Mouse (Mus musculus) neural tube, embryonic 13.5 days (tissue): Measurements from ENCODE around the gene Hgd. TPM values are rescaled to one million over a fixed set of nuclear protein-coding genes. Genes with fewer than 3 reads are reported as not detected.
"Not testable (repeated sequence)": the region's sequence is repeated elsewhere in the genome, so short reads cannot be mapped to it uniquely, and the experiment has no call there.

Experiments
- ATAC-seq: fragments of 200-750 bp; cut with Nextera tagmentation; 2 replicates; pipeline ENCODE4 v1.8.0; 2017; ENCODE audit warnings: low read depth, mild to moderate bottlenecking, moderate TSS enrichment, moderate library complexity
- H3K27ac ChIP-seq: fragments of 300-500 bp; sonication (generic); replicated peaks from 2 replicates; pipeline ENCODE4 v1.5.1; 2015; ENCODE audit warnings: moderate library complexity, mild to moderate bottlenecking, inconsistent platforms
- H3K27me3 ChIP-seq: fragments of 300-500 bp; sonication (generic); 2 replicates; pipeline ENCODE4 v1.6.1; 2015; ENCODE audit warnings: mild to moderate bottlenecking, inconsistent platforms
- H3K36me3 ChIP-seq: fragments of 300-500 bp; sonication (generic); 2 replicates; pipeline ENCODE4 v1.6.1; 2015; ENCODE audit warnings: mild to moderate bottlenecking, inconsistent platforms
- H3K4me1 ChIP-seq: fragments of 300-500 bp; sonication (generic); replicated peaks from 2 replicates; pipeline ENCODE4 v1.6.1; 2015; ENCODE audit warnings: inconsistent platforms
- H3K4me2 ChIP-seq: fragments of 300-500 bp; sonication (generic); 2 replicates; pipeline ENCODE4 v1.6.1; 2015; ENCODE audit warnings: inconsistent platforms, mild to moderate bottlenecking, moderate library complexity
- H3K4me3 ChIP-seq: fragments of 300-500 bp; sonication (generic); 2 replicates; pipeline ENCODE4 v1.5.1; 2015; ENCODE audit warnings: mild to moderate bottlenecking, inconsistent platforms
- H3K9ac ChIP-seq: fragments of 300-500 bp; sonication (generic); 2 replicates; pipeline ENCODE4 v1.6.1; 2015; ENCODE audit warnings: moderate library complexity, mild to moderate bottlenecking, inconsistent platforms
- H3K9me3 ChIP-seq: fragments of 300-500 bp; sonication (generic); 2 replicates; pipeline ENCODE4 v1.6.1; 2016; ENCODE audit warnings: inconsistent platforms
- WGBS: fragments of 180-500 bp; shearing (Covaris S2); methylation state at CpG from one replicate; pipeline ENCODE4 v1.1.7; 2015; 5-methylcytosine and 5-hydroxymethylcytosine counted together
- polyA plus RNA-seq: library from polyadenylated mRNA; unstranded; fragments of >200 nt; fragmentation: Nextera tagmentation; extraction: Ambion mirVana; gene quantifications from 2 replicates; pipeline ENCODE4 v1.2.1, GENCODE M21; 2015

Hgd gene
- polyA plus RNA-seq, 1 experiment from 2014 or later, result 0.27 TPM

DNA sequence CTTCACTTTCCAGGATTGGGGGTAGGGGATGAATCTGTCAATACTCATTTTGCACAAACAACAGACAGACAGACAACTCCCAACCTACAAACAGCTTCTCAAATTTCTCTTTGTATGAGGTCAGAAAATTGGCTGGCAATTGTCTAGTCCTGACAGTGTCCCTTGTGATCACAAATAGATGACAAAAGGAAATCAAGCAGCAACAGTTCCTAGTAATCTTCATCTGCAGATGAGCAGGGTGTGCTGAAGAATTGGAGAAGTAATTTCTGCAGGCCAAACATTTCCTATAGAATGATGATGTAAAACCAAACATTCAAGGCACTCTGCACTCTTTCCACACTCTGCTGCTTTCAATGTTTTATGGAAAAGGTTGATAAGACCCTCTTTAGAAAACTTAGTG lies 57.8 kb downstream of the Hgd start:
- Histone ChIP-seq H3K4me2 (no peak overlapping the region), H3K4me3 (no peak overlapping the region), H3K27me3 (no peaks in the 10 kb centered on the region), H3K9ac (no peak overlapping the region), H3K36me3 (no peaks in the 10 kb centered on the region), H3K9me3 (no peaks in the 10 kb centered on the region), H3K4me1 (no peaks in the 10 kb centered on the region), H3K27ac (no peak overlapping the region)
- ATAC-seq, result no peak

DNA sequence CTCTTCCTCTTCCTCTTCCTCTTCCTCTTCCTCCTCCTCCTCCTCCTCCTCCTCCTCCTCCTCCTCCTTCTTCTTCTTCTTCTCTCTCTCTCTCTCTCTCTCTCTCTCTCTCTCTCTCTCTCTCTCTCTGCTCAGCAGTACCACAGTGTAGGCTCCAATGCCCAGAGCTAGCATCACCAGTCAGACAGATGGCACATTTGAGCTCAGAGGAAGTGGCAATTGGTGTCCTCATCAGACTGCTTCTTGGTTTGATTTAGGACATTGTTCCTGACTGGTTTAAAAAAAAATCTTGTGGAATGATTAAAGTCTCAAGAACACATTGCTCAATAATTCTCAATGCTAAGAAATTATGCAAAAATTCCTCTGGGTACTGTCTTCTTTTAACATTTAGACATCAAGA lies 60.6 kb downstream of the Hgd start:
- not testable (repeated sequence) for H3K4me1 ChIP-seq, H3K27me3 ChIP-seq, H3K4me2 ChIP-seq, H3K9ac ChIP-seq, H3K27ac ChIP-seq, H3K4me3 ChIP-seq, H3K9me3 ChIP-seq, ATAC-seq
- H3K36me3 ChIP-seq, result peaks cover 11% of the 10 kb centered on the region

DNA sequence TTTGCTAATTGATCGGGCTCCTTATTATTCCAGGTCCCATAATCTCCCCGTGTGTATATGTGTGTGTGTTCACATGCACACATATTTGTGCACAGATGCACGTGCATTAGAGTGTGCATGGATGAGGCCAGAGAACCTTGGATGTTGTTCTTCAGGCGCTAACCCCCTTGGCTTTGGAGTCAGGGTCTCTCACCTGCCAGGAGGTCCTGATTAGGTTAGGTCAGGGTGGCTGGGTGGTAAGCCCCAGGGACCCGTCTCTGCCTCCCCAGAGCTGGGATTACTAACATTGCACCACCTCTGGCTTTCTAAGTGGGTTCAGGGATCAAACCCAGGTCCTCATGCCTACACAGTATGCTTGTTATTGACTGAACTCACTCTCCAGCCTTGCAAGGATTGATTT lies 64.5 kb downstream of the Hgd start:
- H3K27ac ChIP-seq, result no peak overlapping the region
- H3K4me2 ChIP-seq, result no peak overlapping the region
- H3K4me3 ChIP-seq, result no peak overlapping the region
- H3K9ac ChIP-seq, result no peak overlapping the region
- H3K36me3 ChIP-seq, result peaks cover 40% of the 10 kb centered on the region
- WGBS, result 93% methylated on average over 5 of the region's 5 CpGs
- no peaks in the 10 kb centered on the region for H3K4me1 ChIP-seq
- no peak for ATAC-seq
- H3K9me3 ChIP-seq, result no peaks in the 10 kb centered on the region
- H3K27me3 ChIP-seq, result no peaks in the 10 kb centered on the region

DNA sequence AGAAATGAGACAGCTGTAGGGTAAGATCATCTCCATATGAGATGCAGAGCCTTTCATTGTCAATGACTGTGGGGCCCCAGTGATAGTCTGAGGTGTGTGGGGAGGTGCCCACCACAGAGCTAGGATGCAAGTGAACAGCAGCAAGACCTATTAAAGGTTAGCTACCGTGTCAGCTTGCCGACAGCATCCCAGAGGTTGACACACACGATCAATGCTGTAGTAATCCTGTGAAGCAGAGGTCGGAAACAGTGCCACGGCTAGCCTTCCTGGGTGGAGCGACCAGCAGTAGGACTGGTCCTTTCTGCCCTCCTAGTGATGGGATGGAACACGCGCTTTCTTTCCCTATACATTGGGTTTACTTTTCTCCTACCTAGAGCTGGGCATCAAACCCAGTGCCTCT lies 65.3 kb downstream of the Hgd start:
- Histone ChIP-seq H3K4me1 (0 out of 2 replicates have a peak, but pooled peaks cover 2% of the 10 kb centered on the region), H3K36me3 (peaks cover 40% of the 10 kb centered on the region), H3K27ac (no peak overlapping the region), H3K9me3 (no peaks in the 10 kb centered on the region), H3K27me3 (no peaks in the 10 kb centered on the region), H3K4me2 (no peak overlapping the region), H3K9ac (no peak overlapping the region), H3K4me3 (no peak overlapping the region)
- ATAC-seq, result no peak
- WGBS, result 90% methylated on average over 8 of the region's 8 CpGs

DNA sequence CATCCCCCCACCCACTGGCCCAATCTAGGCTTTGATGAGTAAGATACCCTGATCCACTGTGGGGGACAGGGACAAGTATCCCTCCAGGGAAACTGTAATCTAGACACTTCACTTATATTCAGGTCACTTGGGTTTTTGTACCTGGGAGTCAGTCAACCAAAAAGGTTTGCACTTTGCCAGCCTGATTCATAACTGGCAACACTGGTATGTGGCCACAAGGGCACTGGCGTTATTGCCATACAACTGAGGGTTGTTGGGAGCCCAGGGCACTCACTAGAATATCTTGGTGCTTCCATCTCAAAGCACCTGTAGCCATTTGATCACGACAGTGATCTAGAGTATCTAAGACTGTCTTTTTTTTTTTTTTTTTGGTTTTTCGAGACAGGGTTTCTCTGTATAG lies 65.8 kb downstream of the Hgd start:
- Histone ChIP-seq H3K9me3 (no peaks in the 10 kb centered on the region), H3K9ac (no peak overlapping the region), H3K27me3 (no peaks in the 10 kb centered on the region), H3K4me3 (no peak overlapping the region), H3K27ac (no peak overlapping the region), H3K36me3 (peaks cover 40% of the 10 kb centered on the region), H3K4me1 (0 out of 2 replicates have a peak, but pooled peaks cover 6% of the 10 kb centered on the region), H3K4me2 (no peak overlapping the region)
- WGBS, result 90% methylated on average over 3 of the region's 3 CpGs
- no peak for ATAC-seq

DNA sequence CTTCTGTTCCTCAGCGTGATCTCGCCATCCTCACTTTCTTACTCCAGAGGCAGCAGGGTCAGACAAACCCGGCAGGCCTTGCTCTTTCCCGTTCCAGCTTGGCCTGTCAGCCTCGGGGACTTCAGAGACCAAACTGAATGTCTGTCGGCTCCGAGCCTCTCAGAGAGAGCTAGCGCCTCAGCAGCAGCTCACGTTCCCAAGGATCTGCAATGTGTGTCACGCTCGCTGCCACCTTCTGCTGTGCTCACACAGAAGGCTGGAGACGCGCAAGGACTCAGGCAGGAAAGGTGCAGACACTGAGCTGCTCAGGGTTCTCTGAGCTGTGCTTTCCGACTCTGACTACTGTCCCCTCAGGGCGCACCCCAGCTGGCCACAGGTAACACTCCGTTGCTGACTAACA lies 67.1 kb downstream of the Hgd start:
- ATAC-seq, result no peak
- WGBS, result 90% methylated on average over 16 of the region's 16 CpGs
- no peak overlapping the region for H3K4me3 ChIP-seq
- no peak overlapping the region for H3K4me2 ChIP-seq
- no peak overlapping the region for H3K27ac ChIP-seq
- H3K36me3 ChIP-seq, result peaks cover 40% of the 10 kb centered on the region
- no peaks in the 10 kb centered on the region for H3K27me3 ChIP-seq
- H3K9ac ChIP-seq, result no peak overlapping the region
- no peaks in the 10 kb centered on the region for H3K9me3 ChIP-seq
- peaks cover 7% of the 10 kb centered on the region for H3K4me1 ChIP-seq

DNA sequence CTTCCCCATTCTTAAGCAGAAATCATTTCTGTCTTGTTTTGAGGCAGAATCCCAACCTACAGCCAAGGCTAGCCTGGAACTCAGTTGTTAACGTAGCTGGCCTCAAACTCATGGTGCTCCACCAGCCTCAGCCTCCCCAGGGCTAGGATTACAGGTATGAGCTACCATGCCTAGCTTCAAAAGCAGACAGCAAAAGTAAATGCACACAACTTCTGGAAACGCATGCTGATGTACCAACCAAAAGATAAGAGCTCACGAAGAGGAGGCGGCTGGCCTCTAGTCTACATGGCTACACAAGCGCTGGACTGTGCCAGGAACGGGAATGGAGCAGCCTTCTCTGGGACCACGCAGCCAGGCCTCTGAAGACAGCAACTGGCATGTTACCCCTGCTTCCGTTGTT lies 68.0 kb downstream of the Hgd start:
- Histone ChIP-seq H3K27ac (no peak overlapping the region), H3K36me3 (peaks cover 40% of the 10 kb centered on the region), H3K27me3 (no peaks in the 10 kb centered on the region), H3K4me3 (no peak overlapping the region), H3K4me1 (peaks cover 16% of the 10 kb centered on the region), H3K9me3 (no peaks in the 10 kb centered on the region), H3K4me2 (no peak overlapping the region), H3K9ac (no peak overlapping the region)
- 94% methylated on average over 8 of the region's 8 CpGs for WGBS
- ATAC-seq, result no peak

DNA sequence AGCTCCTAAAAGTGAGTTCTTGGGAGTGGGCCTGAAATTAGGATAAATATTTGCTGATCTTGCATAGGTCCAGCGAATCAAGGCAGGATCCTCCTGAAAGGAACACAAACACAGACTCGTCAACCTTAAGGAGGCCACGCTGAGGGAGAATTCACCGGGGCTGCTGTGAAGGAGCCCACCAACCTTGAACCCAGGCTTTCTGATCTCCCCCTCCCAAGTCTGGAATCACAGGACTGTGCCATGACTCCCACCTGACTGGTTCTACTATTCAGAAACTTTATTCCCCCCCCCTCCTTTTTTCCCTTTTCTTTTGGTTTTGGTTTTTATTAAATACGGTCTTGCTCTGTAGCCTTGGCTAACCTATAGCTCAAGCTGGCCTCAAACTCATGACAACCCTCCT lies 69.1 kb downstream of the Hgd start:
- peaks cover 22% of the 10 kb centered on the region for H3K4me1 ChIP-seq
- H3K4me2 ChIP-seq, result no peak overlapping the region
- H3K27me3 ChIP-seq, result no peaks in the 10 kb centered on the region
- no peak overlapping the region for H3K9ac ChIP-seq
- no peak for ATAC-seq
- no peak overlapping the region for H3K27ac ChIP-seq
- H3K36me3 ChIP-seq, result peaks cover 40% of the 10 kb centered on the region
- no peak overlapping the region for H3K4me3 ChIP-seq
- 93% methylated on average over 5 of the region's 5 CpGs for WGBS
- no peaks in the 10 kb centered on the region for H3K9me3 ChIP-seq

DNA sequence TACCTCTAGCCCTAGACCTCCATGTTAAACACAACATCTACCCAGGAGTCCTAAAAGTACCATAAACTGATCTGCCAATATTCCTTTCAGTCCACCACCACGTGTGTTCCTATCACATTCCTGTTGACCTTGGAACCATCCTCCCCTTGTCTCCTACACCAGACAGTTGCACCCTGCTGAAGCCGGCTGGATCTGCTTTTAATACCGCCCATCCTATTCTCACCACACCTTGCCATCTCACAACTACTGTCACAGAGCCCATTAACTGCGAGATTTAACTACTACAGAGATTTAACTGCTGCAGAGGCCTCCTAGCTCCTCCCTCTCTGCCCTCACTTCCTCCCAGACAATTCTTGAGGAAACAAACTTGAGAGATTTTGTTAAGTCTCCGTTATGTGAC lies 71.5 kb downstream of the Hgd start:
- H3K4me1 ChIP-seq, result peaks cover 39% of the 10 kb centered on the region
- H3K27ac ChIP-seq, result no peak overlapping the region
- no peak overlapping the region for H3K4me3 ChIP-seq
- H3K36me3 ChIP-seq, result peaks cover 19% of the 10 kb centered on the region
- H3K9me3 ChIP-seq, result no peaks in the 10 kb centered on the region
- H3K4me2 ChIP-seq, result no peak overlapping the region
- no peak overlapping the region for H3K9ac ChIP-seq
- ATAC-seq, result no peak
- H3K27me3 ChIP-seq, result no peaks in the 10 kb centered on the region
- 88% methylated on average over 5 of the region's 5 CpGs for WGBS

DNA sequence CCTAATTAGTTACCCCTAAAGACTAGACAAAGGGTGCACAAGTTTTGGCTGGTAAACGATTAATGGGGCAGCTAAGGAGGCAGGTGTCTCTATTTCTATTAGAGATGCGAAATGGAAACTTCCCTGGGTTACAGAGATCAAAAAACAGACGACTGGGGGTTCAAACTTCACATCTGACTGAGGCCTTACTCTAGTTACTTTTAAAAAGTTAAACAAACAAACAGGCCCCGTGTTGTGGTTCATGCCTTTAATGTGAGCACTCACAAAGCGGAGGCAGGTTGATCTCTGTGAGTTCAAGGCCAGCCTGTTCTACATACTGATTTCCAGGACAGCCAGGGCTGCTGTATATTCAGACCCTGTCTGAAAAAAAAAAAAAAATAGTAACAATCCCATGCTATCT lies 72.7 kb downstream of the Hgd start:
- 85% methylated on average over 5 of the region's 5 CpGs for WGBS
- H3K4me3 ChIP-seq, result peak overlapping the region; percentile 83
- ATAC-seq, result no peak

DNA sequence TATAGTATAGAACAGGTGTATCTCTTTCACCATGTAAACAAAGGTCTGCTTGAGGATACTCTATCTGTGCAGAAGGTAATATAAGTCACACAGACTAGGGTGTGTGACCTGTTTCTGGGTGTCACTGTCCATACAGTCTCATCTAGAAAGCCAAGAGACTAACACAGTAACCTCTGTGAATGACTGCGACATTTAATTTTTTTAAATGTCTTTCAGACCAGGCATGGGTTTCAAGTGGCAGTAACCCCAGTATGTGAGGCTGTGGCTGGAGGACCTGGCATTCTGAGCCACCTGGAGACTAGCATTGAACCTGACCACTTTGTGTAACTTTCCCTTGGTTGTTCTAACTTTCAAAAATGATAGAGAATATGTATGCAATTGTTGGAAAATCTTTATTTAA lies 73.1 kb downstream of the Hgd start:
- peaks cover 43% of the 10 kb centered on the region for H3K4me1 ChIP-seq
- no peak for ATAC-seq
- no peaks in the 10 kb centered on the region for H3K9me3 ChIP-seq
- no peak overlapping the region for H3K27ac ChIP-seq
- no peaks in the 10 kb centered on the region for H3K27me3 ChIP-seq
- H3K4me3 ChIP-seq, result peak overlapping the region; percentile 83
- H3K36me3 ChIP-seq, result peaks cover 4% of the 10 kb centered on the region
- peak overlapping the region; percentile 94 for H3K9ac ChIP-seq
- WGBS, result 90% methylated on average over 1 of the region's 1 CpGs
- peak overlapping the region; percentile 68 for H3K4me2 ChIP-seq

More for the DNA sequence above, 72.7 kb downstream of the Hgd start:
- 0 out of 2 replicates have a peak overlapping the region, but pooled peaks have one; percentile 94 for H3K9ac ChIP-seq
- no peak overlapping the region for H3K27ac ChIP-seq
- H3K9me3 ChIP-seq, result no peaks in the 10 kb centered on the region
- H3K4me2 ChIP-seq, result peak overlapping the region; percentile 68
- H3K4me1 ChIP-seq, result peaks cover 43% of the 10 kb centered on the region
- no peaks in the 10 kb centered on the region for H3K27me3 ChIP-seq
- H3K36me3 ChIP-seq, result peaks cover 8% of the 10 kb centered on the region

DNA sequence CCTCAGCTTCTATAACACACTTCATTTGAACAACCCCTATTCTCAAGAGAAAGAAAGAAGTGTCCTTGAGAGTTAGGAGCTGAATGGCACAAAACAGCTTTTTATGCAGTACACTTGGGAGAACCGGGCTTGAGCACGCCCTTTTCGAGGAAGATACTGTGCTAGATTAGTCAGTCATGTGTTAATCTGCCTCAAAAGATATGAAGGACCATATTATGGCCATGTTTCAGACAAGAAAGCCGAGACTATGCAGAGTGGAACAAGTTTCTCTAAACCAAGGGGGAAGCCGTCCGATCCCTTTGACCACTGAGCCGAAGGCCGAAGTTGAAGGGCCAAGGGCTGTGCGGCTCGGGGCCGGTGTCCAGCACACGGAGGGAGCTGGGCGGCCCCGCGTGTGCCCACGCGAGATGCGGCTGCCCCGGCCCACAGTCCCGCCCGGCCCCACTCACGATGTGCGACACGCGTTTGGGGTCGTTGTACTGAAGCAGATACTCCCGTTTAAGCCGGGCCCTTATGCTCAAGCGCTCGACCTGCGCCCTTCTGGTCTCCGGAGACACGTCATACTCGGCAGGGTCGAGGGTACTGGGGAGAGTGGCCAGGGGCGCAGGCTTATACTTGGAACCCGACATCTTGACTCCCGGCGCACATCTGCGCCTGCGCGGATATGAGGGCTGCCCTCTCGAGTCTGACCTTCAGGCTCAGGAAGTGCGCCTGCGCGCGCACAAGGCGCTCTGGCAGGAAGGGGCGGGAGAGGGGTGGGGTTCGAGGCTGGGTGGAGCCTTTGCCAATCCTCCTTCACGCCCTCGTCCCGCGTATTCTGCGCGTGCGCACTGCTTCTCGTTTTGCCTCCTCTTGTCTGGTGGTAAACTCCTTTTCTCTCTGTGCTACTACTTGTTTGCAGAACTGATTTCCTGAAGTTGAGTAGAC lies 74.0 kb downstream of the Hgd start, which contains the start of gene Ndufb4:
Gene Ndufb4, minus strand, starts transcription at position 723 of the 927 bp plus-strand sequence.
- H3K27ac ChIP-seq, result peak within 1 kb of the TSS; percentile 87
- peak within 1 kb of the TSS; percentile 68 for H3K4me2 ChIP-seq
- no peaks in the 10 kb centered on the region for H3K27me3 ChIP-seq
- peak; percentile 94 for ATAC-seq
- no peaks in the 10 kb centered on the region for H3K9me3 ChIP-seq
- peak within 1 kb of the TSS; percentile 83 for H3K4me3 ChIP-seq
- WGBS, result under 1% methylated on average over 51 of the region's 58 CpGs
- peak within 1 kb of the TSS; percentile 94 for H3K9ac ChIP-seq
- no peaks in the 10 kb centered on the region for H3K36me3 ChIP-seq
- peaks cover 43% of the 10 kb centered on the region for H3K4me1 ChIP-seq
